Mouse (Mus musculus) embryonic facial prominence, embryonic 14.5 days (tissue): ENCODE measurements around the gene Ndufs3. TPM values are rescaled to one million over a fixed set of nuclear protein-coding genes. Genes with fewer than 3 reads are reported as not detected.
A peak's percentile ranks its signal among the peaks of the same experiment; 100 is the strongest.

Experiments used
- ATAC-seq: fragments of 200-750 bp; cut with Nextera tagmentation; 2 replicates; pipeline ENCODE4 v1.8.0; 2017; ENCODE audit warnings: low read depth, moderate number of reproducible peaks, moderate TSS enrichment
- DNase-seq: peaks from one replicate; pipeline ENCODE4 v3.0.0-alpha.2; 2015; ENCODE audit warnings: low spot score
- H3K27ac ChIP-seq: fragments of 300-500 bp; sonication (generic); replicated peaks from 2 replicates; pipeline ENCODE4 v1.5.1; 2014; ENCODE audit warnings: low read depth, mild to moderate bottlenecking, low read length, moderate library complexity
- H3K27me3 ChIP-seq: fragments of 300-500 bp; sonication (generic); replicated peaks from 2 replicates; pipeline ENCODE4 v1.6.1; 2014; ENCODE audit warnings: low read length; ENCODE audit not compliant: control insufficient read depth, insufficient read depth
- H3K36me3 ChIP-seq: fragments of 300-500 bp; sonication (generic); 2 replicates; pipeline ENCODE4 v1.6.1; 2014; ENCODE audit warnings: low read length, mixed read lengths; ENCODE audit not compliant: control insufficient read depth, insufficient read depth
- H3K4me1 ChIP-seq: fragments of 300-500 bp; sonication (generic); 2 replicates; pipeline ENCODE4 v1.6.1; 2014; ENCODE audit warnings: antibody characterized with exemption, low read length; ENCODE audit not compliant: control insufficient read depth, insufficient read depth
- H3K4me2 ChIP-seq: fragments of 300-500 bp; sonication (generic); 2 replicates; pipeline ENCODE4 v1.6.1; 2014; ENCODE audit warnings: low read depth, mild to moderate bottlenecking, low read length, moderate library complexity, mixed read lengths
- H3K4me3 ChIP-seq: fragments of 300-500 bp; sonication (generic); 2 replicates; pipeline ENCODE4 v1.5.1; 2014; ENCODE audit warnings: low read depth, mild to moderate bottlenecking, low read length
- H3K9ac ChIP-seq: fragments of 300-500 bp; sonication (generic); 2 replicates; pipeline ENCODE4 v1.6.1; 2014; ENCODE audit warnings: low read depth, mild to moderate bottlenecking, low read length, moderate library complexity, mixed read lengths
- H3K9me3 ChIP-seq: fragments of 300-500 bp; sonication (generic); 2 replicates; pipeline ENCODE4 v1.6.1; 2016; ENCODE audit warnings: low read length; ENCODE audit not compliant: control insufficient read depth
- WGBS: fragments of 180-500 bp; shearing (Covaris S2); extraction: QIAGEN DNeasy Blood & Tissue Kit; methylation state at CpG from one replicate; pipeline ENCODE4 v1.1.7; 2014; 5-methylcytosine and 5-hydroxymethylcytosine counted together
- polyA plus RNA-seq: library from polyadenylated mRNA; unstranded; fragments of >200 nt; fragmentation: Nextera tagmentation; extraction: Ambion mirVana; gene quantifications from 2 replicates; pipeline ENCODE4 v1.2.1, GENCODE M21; 2014

Ndufs3 gene
- polyA plus RNA-seq, 1 experiment from 2014 or later: 203 TPM

DNA sequence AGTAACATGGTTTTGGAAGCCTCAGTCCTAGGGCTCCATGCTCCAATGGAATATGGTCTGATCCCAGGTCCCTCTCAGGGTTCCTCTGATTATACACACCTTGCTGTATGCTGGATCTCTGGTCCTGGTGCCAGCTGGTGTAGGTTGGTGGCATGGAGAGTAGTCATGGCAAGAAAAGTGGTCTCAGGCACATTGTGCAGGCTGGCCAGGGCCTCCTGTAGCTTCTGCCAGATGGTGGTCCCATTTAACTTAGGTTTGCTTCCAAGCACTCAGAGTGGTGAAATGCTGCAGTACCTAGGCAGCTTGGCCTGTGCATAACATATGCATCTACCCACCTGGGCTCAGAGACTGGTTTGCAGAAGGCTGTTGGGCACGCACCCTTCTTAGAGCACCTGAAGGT, 54.2 kb downstream of the Ndufs3 start:
- 93% methylated on average over 1 of the region's 1 CpGs for WGBS
- peaks cover 59% of the 10 kb centered on the region for H3K36me3 ChIP-seq
- no peak for ATAC-seq

DNA sequence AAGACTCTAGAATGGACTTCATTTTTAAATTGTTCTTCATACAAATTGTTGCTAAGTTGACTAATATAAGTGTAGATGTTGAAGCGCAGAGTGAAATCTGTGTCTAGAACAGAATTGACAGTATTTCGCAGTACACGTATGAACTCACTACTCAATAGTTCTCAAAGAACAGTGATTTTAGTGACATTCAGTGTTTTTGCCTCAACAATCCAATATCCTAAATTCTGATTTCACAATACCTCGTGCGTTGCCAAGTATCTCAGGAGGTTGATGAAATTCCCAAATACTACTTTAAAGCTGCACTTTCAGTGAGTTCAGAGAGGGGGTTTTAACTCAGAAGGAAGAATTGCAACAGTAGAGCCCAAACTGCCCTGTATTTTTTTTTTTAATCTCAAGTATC, 56.3 kb downstream of the Ndufs3 start:
- DNase-seq (no peak), ATAC-seq (no peak)
- no peaks in the 10 kb centered on the region for H3K27me3 ChIP-seq
- H3K4me3 ChIP-seq: peak overlapping the region; percentile 82
- H3K4me2 ChIP-seq: peak overlapping the region; percentile 75
- H3K9me3 ChIP-seq: no peaks in the 10 kb centered on the region
- peak overlapping the region; percentile 82; the same call in 1 of the 2 replicates for H3K9ac ChIP-seq
- no peak overlapping the region for H3K27ac ChIP-seq
- peaks cover 13% of the 10 kb centered on the region for H3K4me1 ChIP-seq
- peaks cover 40% of the 10 kb centered on the region for H3K36me3 ChIP-seq
- 86% methylated on average over 5 of the region's 5 CpGs for WGBS

More for the DNA sequence above, 54.2 kb downstream of the Ndufs3 start:
- no peaks in the 10 kb centered on the region for H3K9me3 ChIP-seq
- no peak overlapping the region for H3K27ac ChIP-seq
- H3K9ac ChIP-seq: no peak overlapping the region
- no peak overlapping the region for H3K4me3 ChIP-seq
- no peaks in the 10 kb centered on the region for H3K27me3 ChIP-seq
- H3K4me2 ChIP-seq: no peak overlapping the region
- no peak for DNase-seq
- H3K4me1 ChIP-seq: peaks cover 13% of the 10 kb centered on the region

DNA sequence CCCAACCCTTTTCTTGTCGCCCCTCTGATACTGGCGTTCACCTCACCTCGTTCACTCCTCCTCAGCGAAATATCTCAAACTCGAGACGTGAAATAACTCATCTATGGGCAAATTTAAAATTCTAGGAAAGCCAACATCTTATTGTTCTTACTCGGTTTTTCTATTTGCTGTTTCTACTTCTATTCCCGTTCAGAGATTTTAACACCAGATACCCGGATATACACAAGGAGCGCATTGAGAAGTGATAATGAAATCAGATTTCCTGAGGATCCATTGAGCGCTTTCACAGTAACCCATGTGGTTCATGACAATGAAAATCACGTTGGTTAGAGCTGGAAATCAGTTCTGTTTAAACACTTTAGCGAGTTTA, 57.0 kb downstream of the Ndufs3 start:
- no peaks in the 10 kb centered on the region for H3K9me3 ChIP-seq
- H3K4me2 ChIP-seq: peak overlapping the region; percentile 75
- ATAC-seq (no peak), DNase-seq (peak; percentile 6)
- no peaks in the 10 kb centered on the region for H3K27me3 ChIP-seq
- H3K4me3 ChIP-seq: peak overlapping the region; percentile 82
- H3K27ac ChIP-seq: peak overlapping the region; percentile 81
- peaks cover 34% of the 10 kb centered on the region for H3K36me3 ChIP-seq
- peak overlapping the region; percentile 82 for H3K9ac ChIP-seq
- peaks cover 13% of the 10 kb centered on the region for H3K4me1 ChIP-seq
- WGBS: under 1% methylated on average over 13 of the region's 13 CpGs

DNA sequence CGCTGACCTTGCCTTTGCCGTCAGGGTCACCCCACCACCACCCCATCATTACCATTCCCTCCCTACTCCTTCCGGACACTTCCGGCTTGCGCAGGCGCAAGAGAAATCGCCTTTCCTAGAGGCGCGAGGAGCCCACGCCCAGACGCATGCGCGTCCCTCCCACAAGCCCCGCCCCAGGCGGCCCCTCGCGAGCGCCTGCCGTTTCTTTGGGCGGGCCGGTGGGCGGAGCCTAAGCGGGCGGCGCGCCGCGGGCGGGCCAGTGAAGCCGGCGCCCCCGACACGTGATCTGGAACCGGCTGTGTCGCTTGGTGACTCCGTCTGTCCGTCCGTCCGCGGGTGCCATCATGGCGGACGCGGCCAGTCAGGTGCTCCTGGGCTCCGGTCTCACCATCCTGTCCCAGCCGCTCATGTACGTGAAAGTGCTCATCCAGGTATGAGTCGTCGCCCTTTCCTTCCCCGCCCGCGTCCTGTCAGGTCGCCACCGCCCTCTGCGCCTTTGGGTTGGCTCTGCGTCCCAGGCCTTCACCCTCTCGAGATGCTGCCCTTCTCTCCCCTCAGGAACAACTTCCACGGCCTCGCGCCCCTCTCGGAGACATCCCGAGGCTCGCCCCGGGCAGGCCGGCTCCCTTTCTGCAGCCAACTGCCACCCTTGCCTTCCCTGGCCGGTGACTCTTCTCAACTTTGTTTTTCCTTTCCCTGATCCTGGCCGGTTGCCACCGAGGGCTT, 57.5 kb downstream of the Ndufs3 start, which contains the start of gene Mtch2:
Mtch2 (plus strand) TSS at position 201 of the 726 bp plus-strand sequence.
- peaks cover 31% of the 10 kb centered on the region for H3K36me3 ChIP-seq
- WGBS: under 1% methylated on average over 51 of the region's 67 CpGs
- no peaks in the 10 kb centered on the region for H3K9me3 ChIP-seq
- DNase-seq (peak; percentile 98), ATAC-seq (peak; percentile 98)
- H3K9ac ChIP-seq: peak within 1 kb of the TSS; percentile 82
- peak within 1 kb of the TSS; percentile 82 for H3K4me3 ChIP-seq
- H3K27ac ChIP-seq: peak within 1 kb of the TSS; percentile 81
- H3K27me3 ChIP-seq: no peaks in the 10 kb centered on the region
- peak within 1 kb of the TSS; percentile 75 for H3K4me2 ChIP-seq
- peaks cover 13% of the 10 kb centered on the region for H3K4me1 ChIP-seq

DNA sequence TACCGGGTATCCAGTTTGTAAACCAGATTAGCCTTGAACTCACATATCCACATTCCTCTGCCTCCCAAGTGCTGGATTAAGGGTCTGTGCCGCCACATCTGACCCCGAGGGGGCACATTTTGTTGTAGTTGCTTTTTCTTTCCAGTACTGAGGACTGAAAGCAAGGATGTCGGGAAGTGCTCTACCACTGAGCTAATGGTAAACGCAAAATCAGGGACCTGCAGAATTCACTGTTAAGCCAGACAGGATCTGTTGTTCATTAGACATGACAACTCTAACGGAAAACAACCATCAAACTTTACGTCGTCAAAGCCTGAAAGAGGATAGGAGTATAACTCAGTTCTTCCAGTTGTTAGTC, 58.1 kb downstream of the Ndufs3 start:
- peaks cover 25% of the 10 kb centered on the region for H3K36me3 ChIP-seq
- H3K9ac ChIP-seq: peak overlapping the region; percentile 82
- DNase-seq (no peak), ATAC-seq (peak; percentile 47)
- peak overlapping the region; percentile 82 for H3K4me3 ChIP-seq
- H3K4me2 ChIP-seq: peak overlapping the region; percentile 75
- no peaks in the 10 kb centered on the region for H3K27me3 ChIP-seq
- peaks cover 13% of the 10 kb centered on the region for H3K4me1 ChIP-seq
- no peaks in the 10 kb centered on the region for H3K9me3 ChIP-seq
- H3K27ac ChIP-seq: peak overlapping the region; percentile 75
- WGBS: 3% methylated on average over 8 of the region's 8 CpGs

DNA sequence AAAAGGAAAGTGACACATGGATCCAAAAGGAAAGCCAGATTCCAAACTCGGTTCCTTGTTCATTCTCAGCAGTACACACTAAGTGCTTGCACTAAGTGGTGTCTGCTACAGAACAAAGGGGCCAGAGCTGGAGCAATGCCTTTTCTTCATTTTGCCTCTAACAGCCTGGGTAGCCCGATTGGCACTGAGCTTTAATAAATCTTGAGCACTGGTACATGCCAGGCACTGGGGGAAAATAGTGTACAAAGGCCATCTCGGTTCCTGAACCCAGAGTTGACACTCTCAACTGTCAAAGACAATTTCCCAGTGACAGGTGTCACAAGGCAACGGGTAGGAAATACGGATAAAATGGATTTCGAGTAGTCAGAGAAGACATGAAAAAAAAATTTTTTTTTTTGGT, 58.5 kb downstream of the Ndufs3 start:
- H3K4me2 ChIP-seq: peak overlapping the region; percentile 75
- peaks cover 13% of the 10 kb centered on the region for H3K4me1 ChIP-seq
- H3K9me3 ChIP-seq: no peaks in the 10 kb centered on the region
- WGBS: 40% methylated on average over 6 of the region's 6 CpGs
- peak overlapping the region; percentile 75; the same call in 1 of the 2 replicates for H3K27ac ChIP-seq
- H3K9ac ChIP-seq: peak overlapping the region; percentile 82; the same call in 1 of the 2 replicates
- peak overlapping the region; percentile 82 for H3K4me3 ChIP-seq
- H3K27me3 ChIP-seq: no peaks in the 10 kb centered on the region
- no peak for ATAC-seq
- DNase-seq: no peak
- peaks cover 21% of the 10 kb centered on the region for H3K36me3 ChIP-seq

DNA sequence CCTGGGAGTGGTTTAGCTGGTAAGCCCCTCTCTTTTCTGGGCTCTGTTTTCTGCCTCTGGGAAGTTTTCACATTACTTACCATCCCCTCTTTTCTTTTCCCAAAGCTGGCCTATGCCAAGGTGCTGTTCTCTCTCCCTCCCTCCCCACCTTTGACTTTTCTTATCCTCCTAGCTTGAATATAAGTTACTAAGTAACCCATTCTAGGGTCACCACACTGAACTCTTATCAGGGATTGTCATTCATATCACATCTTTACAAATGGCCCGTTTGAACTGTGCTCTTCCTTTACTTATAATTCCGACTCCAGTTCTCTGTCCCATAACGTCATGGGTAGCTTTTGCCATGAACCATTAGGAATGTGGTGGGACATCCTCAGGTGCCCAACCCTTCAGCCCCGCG, 59.4 kb downstream of the Ndufs3 start:
- no peak for DNase-seq
- no peak overlapping the region for H3K27ac ChIP-seq
- no peak overlapping the region for H3K4me2 ChIP-seq
- H3K9me3 ChIP-seq: no peaks in the 10 kb centered on the region
- ATAC-seq: no peak
- WGBS: 74% methylated on average over 5 of the region's 5 CpGs
- H3K4me3 ChIP-seq: no peak overlapping the region
- peaks cover 12% of the 10 kb centered on the region for H3K36me3 ChIP-seq
- no peak overlapping the region for H3K9ac ChIP-seq
- no peaks in the 10 kb centered on the region for H3K27me3 ChIP-seq
- peaks cover 13% of the 10 kb centered on the region for H3K4me1 ChIP-seq
